Mouse (Mus musculus) neural tube, embryonic 15.5 days (tissue): ENCODE results near the gene Rep15. TPM values are rescaled to one million over a fixed set of nuclear protein-coding genes. Genes with fewer than 3 reads are reported as not detected.

Experiments used
- ATAC-seq: fragments of 200-750 bp; cut with Nextera tagmentation; 2 replicates; pipeline ENCODE4 v1.8.0; 2017; ENCODE audit warnings: mild to moderate bottlenecking, moderate TSS enrichment, moderate library complexity; ENCODE audit not compliant: low FRiP score
- H3K27ac ChIP-seq: fragments of 300-500 bp; sonication (generic); replicated peaks from 2 replicates; pipeline ENCODE4 v1.5.1; 2015; ENCODE audit warnings: mild to moderate bottlenecking, inconsistent platforms
- H3K27me3 ChIP-seq: fragments of 300-500 bp; sonication (generic); replicated peaks from 2 replicates; pipeline ENCODE4 v1.6.1; 2015; ENCODE audit warnings: inconsistent platforms
- H3K36me3 ChIP-seq: fragments of 300-500 bp; sonication (generic); 2 replicates; pipeline ENCODE4 v1.6.1; 2015; ENCODE audit warnings: inconsistent platforms
- H3K4me1 ChIP-seq: fragments of 300-500 bp; sonication (generic); 2 replicates; pipeline ENCODE4 v1.6.1; 2015; ENCODE audit warnings: inconsistent platforms
- H3K4me2 ChIP-seq: fragments of 300-500 bp; sonication (generic); 2 replicates; pipeline ENCODE4 v1.6.1; 2015; ENCODE audit warnings: inconsistent platforms, mild to moderate bottlenecking, moderate library complexity
- H3K4me3 ChIP-seq: fragments of 300-500 bp; sonication (generic); replicated peaks from 2 replicates; pipeline ENCODE4 v1.5.1; 2015; ENCODE audit warnings: mild to moderate bottlenecking, inconsistent platforms
- H3K9ac ChIP-seq: fragments of 300-500 bp; sonication (generic); replicated peaks from 2 replicates; pipeline ENCODE4 v1.6.1; 2015; ENCODE audit warnings: mild to moderate bottlenecking, inconsistent platforms
- H3K9me3 ChIP-seq: fragments of 300-500 bp; sonication (generic); replicated peaks from 2 replicates; pipeline ENCODE4 v1.6.1; 2016; ENCODE audit warnings: inconsistent platforms
- WGBS: fragments of 180-500 bp; shearing (Covaris S2); methylation state at CpG from one replicate; pipeline ENCODE4 v1.1.7; 2015; ENCODE audit warnings: mixed read lengths; 5-methylcytosine and 5-hydroxymethylcytosine counted together
- polyA plus RNA-seq: library from polyadenylated mRNA; unstranded; fragments of >200 nt; fragmentation: Nextera tagmentation; extraction: Ambion mirVana; gene quantifications from 2 replicates; pipeline ENCODE4 v1.2.1, GENCODE M21; 2015

Gene Rep15
- polyA plus RNA-seq, 1 experiment from 2014 or later = 0.88 TPM

DNA sequence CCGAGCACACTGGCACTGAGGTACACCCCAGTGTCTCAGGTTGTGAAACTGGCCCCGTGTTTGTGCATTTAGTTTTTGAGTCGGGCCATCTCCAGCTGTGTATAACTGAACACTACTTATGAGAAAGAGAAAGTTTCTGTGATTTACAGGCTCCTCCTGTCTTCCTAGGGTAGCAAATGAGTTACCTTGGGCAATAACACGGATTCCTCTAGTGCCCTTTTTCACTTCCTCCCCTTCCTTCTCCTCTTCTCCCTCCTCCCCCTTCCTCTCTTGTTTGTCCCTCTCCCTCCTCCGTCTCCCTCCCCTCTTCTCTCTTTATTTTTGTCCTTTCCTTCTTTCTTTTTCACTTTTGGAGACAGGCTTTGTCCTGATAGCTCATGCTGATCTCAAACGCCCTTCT lies 20.8 kb upstream of the Rep15 start:
- H3K4me2 ChIP-seq = no peak overlapping the region
- H3K27me3 ChIP-seq = no peaks in the 10 kb centered on the region
- no peak overlapping the region for H3K4me3 ChIP-seq
- no peaks in the 10 kb centered on the region for H3K36me3 ChIP-seq
- H3K27ac ChIP-seq = no peak overlapping the region
- no peaks in the 10 kb centered on the region for H3K9me3 ChIP-seq
- H3K4me1 ChIP-seq = no peaks in the 10 kb centered on the region
- ATAC-seq = no peak
- H3K9ac ChIP-seq = no peak overlapping the region
- WGBS = 66% methylated on average over 6 of the region's 6 CpGs

DNA sequence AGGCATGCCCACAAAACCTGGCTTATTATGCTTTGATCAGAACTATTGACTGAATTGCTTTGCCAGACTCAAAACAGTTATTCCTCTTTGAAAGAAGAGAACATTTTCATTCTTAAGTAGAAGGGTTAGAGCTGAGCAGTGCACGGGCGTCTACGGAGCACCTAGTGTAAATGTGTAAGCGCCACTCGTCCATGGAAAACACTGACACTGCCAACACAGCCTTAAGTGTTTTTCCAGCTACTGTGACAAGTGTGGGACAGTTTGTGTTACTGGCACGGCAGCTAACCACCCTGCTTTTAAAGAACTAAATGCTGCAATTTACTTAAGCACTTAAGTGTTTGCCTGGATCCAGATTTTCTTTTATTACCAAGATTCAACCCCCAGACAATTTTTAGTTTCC lies 20.4 kb upstream of the Rep15 start:
- no peak overlapping the region for H3K9ac ChIP-seq
- no peak for ATAC-seq
- H3K36me3 ChIP-seq = no peaks in the 10 kb centered on the region
- H3K27me3 ChIP-seq = no peaks in the 10 kb centered on the region
- H3K4me1 ChIP-seq = no peaks in the 10 kb centered on the region
- H3K9me3 ChIP-seq = no peaks in the 10 kb centered on the region
- 72% methylated on average over 6 of the region's 6 CpGs for WGBS
- H3K4me3 ChIP-seq = no peak overlapping the region
- H3K27ac ChIP-seq = no peak overlapping the region
- H3K4me2 ChIP-seq = no peak overlapping the region

DNA sequence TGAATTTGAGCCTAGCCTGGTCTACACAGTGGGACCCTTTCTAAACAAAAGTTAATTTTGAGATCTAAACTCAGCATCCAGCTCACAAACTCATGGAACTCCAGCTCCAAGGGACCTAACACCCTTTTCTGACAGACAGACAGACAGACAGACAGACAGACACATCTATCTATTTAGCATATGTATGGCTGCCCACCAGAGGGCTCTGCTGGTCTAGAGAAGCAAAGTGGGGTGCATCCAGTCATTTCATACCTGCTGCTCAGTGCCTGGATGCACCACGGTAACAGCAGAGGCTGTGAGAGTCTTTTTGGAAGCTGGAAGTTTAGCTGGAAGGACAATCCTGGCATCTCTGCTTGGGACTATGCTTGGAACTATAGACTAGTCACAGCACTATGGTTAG lies 18.8 kb upstream of the Rep15 start:
- no peak for ATAC-seq
- H3K27ac ChIP-seq = no peak overlapping the region
- no peaks in the 10 kb centered on the region for H3K27me3 ChIP-seq
- H3K36me3 ChIP-seq = no peaks in the 10 kb centered on the region
- no peak overlapping the region for H3K4me2 ChIP-seq
- no peaks in the 10 kb centered on the region for H3K4me1 ChIP-seq
- H3K9me3 ChIP-seq = no peaks in the 10 kb centered on the region
- WGBS = 71% methylated on average over 1 of the region's 1 CpGs
- no peak overlapping the region for H3K4me3 ChIP-seq
- no peak overlapping the region for H3K9ac ChIP-seq

DNA sequence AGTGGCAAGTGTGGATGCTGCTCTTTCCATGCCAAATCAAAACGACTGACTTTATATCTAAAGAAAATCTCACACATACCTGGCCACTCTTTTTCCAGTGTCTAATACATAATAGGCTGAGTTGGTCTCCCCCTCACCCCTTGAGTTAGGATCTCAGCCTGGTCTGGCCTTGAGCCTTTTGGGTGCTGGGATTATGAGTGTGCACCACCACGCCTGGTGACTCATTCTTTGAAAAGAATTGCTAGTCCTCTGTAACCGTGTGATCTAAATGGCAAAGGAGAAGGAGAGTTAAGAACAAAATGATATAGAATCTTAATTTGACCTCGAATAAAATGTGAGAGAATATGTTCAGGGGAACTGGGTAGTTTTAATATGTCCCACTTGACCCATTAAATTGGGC lies 14.5 kb upstream of the Rep15 start:
- H3K36me3 ChIP-seq = no peaks in the 10 kb centered on the region
- no peaks in the 10 kb centered on the region for H3K27me3 ChIP-seq
- no peak overlapping the region for H3K4me2 ChIP-seq
- WGBS = 85% methylated on average over 4 of the region's 4 CpGs
- no peak overlapping the region for H3K4me3 ChIP-seq
- H3K9me3 ChIP-seq = no peaks in the 10 kb centered on the region
- H3K4me1 ChIP-seq = no peaks in the 10 kb centered on the region
- H3K27ac ChIP-seq = no peak overlapping the region
- H3K9ac ChIP-seq = no peak overlapping the region
- no peak for ATAC-seq

- Histone ChIP-seq H3K4me3 (no peak overlapping the region), H3K4me2 (no peak overlapping the region)
These were observed 14.0 kb upstream of the Rep15 start for GRCm38 (mm10) chr6:147018364-147018763.

GRCm38 (mm10) chr6:147021181-147021580 lies 11.2 kb upstream of the Rep15 start:
- H3K9ac ChIP-seq = no peak overlapping the region
- H3K4me1 ChIP-seq = no peaks in the 10 kb centered on the region
- H3K4me3 ChIP-seq = no peak overlapping the region
- H3K36me3 ChIP-seq = no peaks in the 10 kb centered on the region; the same call in 1 of the 2 replicates
- H3K4me2 ChIP-seq = no peak overlapping the region
- no peaks in the 10 kb centered on the region for H3K27me3 ChIP-seq
- no peak overlapping the region for H3K27ac ChIP-seq
- ATAC-seq = no peak
- H3K9me3 ChIP-seq = no peaks in the 10 kb centered on the region
- WGBS = 97% methylated on average over 5 of the region's 5 CpGs

More at GRCm38 (mm10) chr6:147018364-147018763, 14.0 kb upstream of the Rep15 start:
- ATAC-seq = no peak
- no peaks in the 10 kb centered on the region for H3K4me1 ChIP-seq
- H3K27me3 ChIP-seq = no peaks in the 10 kb centered on the region
- H3K36me3 ChIP-seq = no peaks in the 10 kb centered on the region
- H3K9ac ChIP-seq = no peak overlapping the region
- WGBS = 92% methylated on average over 5 of the region's 5 CpGs
- no peak overlapping the region for H3K27ac ChIP-seq
- no peaks in the 10 kb centered on the region for H3K9me3 ChIP-seq

GRCm38 (mm10) chr6:147022375-147023132 lies 9.8 kb upstream of the Rep15 start:
- WGBS = 83% methylated on average over 16 of the region's 16 CpGs
- no peak overlapping the region for H3K27ac ChIP-seq
- no peaks in the 10 kb centered on the region for H3K27me3 ChIP-seq
- no peak overlapping the region for H3K9ac ChIP-seq
- no peaks in the 10 kb centered on the region for H3K4me1 ChIP-seq
- H3K36me3 ChIP-seq = no peaks in the 10 kb centered on the region; the same call in 1 of the 2 replicates
- no peak overlapping the region for H3K4me3 ChIP-seq
- ATAC-seq = no peak
- H3K9me3 ChIP-seq = no peaks in the 10 kb centered on the region
- H3K4me2 ChIP-seq = no peak overlapping the region

- H3K9me3 ChIP-seq = no peaks in the 10 kb centered on the region
- H3K36me3 ChIP-seq = no peaks in the 10 kb centered on the region; the same call in 1 of the 2 replicates
- no peak overlapping the region for H3K4me3 ChIP-seq
- ATAC-seq = no peak
- no peaks in the 10 kb centered on the region for H3K27me3 ChIP-seq
- 72% methylated on average over 2 of the region's 2 CpGs for WGBS
- no peak overlapping the region for H3K9ac ChIP-seq
- H3K4me2 ChIP-seq = no peak overlapping the region
- H3K27ac ChIP-seq = no peak overlapping the region
- H3K4me1 ChIP-seq = no peaks in the 10 kb centered on the region
These were observed 9.3 kb upstream of the Rep15 start for GRCm38 (mm10) chr6:147023133-147023395.

GRCm38 (mm10) chr6:147023568-147023967 lies 8.8 kb upstream of the Rep15 start:
- no peak overlapping the region for H3K9ac ChIP-seq
- no peaks in the 10 kb centered on the region for H3K9me3 ChIP-seq
- H3K4me3 ChIP-seq = no peak overlapping the region
- no peaks in the 10 kb centered on the region for H3K27me3 ChIP-seq
- H3K36me3 ChIP-seq = no peaks in the 10 kb centered on the region; the same call in 1 of the 2 replicates
- H3K27ac ChIP-seq = no peak overlapping the region
- H3K4me1 ChIP-seq = no peaks in the 10 kb centered on the region
- ATAC-seq = no peak
- H3K4me2 ChIP-seq = no peak overlapping the region

GRCm38 (mm10) chr6:147024761-147025160 lies 7.6 kb upstream of the Rep15 start:
- ATAC-seq = no peak
- 93% methylated on average over 3 of the region's 3 CpGs for WGBS

GRCm38 (mm10) chr6:147028396-147028795 lies 4.0 kb upstream of the Rep15 start:
- Histone ChIP-seq H3K4me2 (no peak overlapping the region), H3K9ac (no peak overlapping the region), H3K27ac (no peak overlapping the region), H3K4me3 (no peak overlapping the region), H3K4me1 (no peaks in the 10 kb centered on the region), H3K9me3 (no peaks in the 10 kb centered on the region), H3K36me3 (no peaks in the 10 kb centered on the region; the same call in 1 of the 2 replicates), H3K27me3 (no peaks in the 10 kb centered on the region)
- 78% methylated on average over 2 of the region's 2 CpGs for WGBS
- ATAC-seq = no peak

More at GRCm38 (mm10) chr6:147024761-147025160, 7.6 kb upstream of the Rep15 start:
- Histone ChIP-seq H3K4me2 (no peak overlapping the region), H3K27ac (no peak overlapping the region), H3K36me3 (no peaks in the 10 kb centered on the region; the same call in 1 of the 2 replicates), H3K9me3 (no peaks in the 10 kb centered on the region), H3K4me3 (no peak overlapping the region), H3K27me3 (no peaks in the 10 kb centered on the region), H3K9ac (no peak overlapping the region), H3K4me1 (no peaks in the 10 kb centered on the region)

- Histone ChIP-seq H3K9ac (no peak overlapping the region), H3K36me3 (no peaks in the 10 kb centered on the region; the same call in 1 of the 2 replicates), H3K4me1 (no peaks in the 10 kb centered on the region), H3K4me3 (no peak overlapping the region), H3K27me3 (no peaks in the 10 kb centered on the region), H3K27ac (no peak overlapping the region), H3K4me2 (no peak overlapping the region), H3K9me3 (no peaks in the 10 kb centered on the region)
- no peak for ATAC-seq
- 92% methylated on average over 9 of the region's 9 CpGs for WGBS
These were observed 2.8 kb upstream of the Rep15 start for GRCm38 (mm10) chr6:147029591-147029990.
